Mouse (Mus musculus) spleen, embryonic (tissue): ENCODE results near the gene Zxdb.
"Not testable (repeated sequence)": the region's sequence is repeated elsewhere in the genome, so short reads cannot be mapped to it uniquely, and the experiment has no call there.

ENCODE experiments used
- CTCF ChIA-PET: fragments of 350-600 bp; sonication (Branson Sonifier 250); formaldehyde crosslinking; loops from one replicate; lab custom pipeline; 2022; lab: Charles Lee

Gene Zxdb

GRCm38 (mm10) chrX:94724192-94724971, at the start of gene Zxdb:
TSS of gene Zxdb (plus strand) at chrX:94724569.
- CTCF ChIA-PET = not testable (repeated sequence)

- CTCF ChIA-PET = no interaction called here
These were observed 49.4 kb upstream of the Zxdb start for GRCm38 (mm10) chrX:94674977-94675376.

- CTCF ChIA-PET = not testable (repeated sequence)
These were observed 42.8 kb upstream of the Zxdb start for GRCm38 (mm10) chrX:94681581-94681980.

- CTCF ChIA-PET = not testable (repeated sequence)
These were observed 34.8 kb upstream of the Zxdb start for GRCm38 (mm10) chrX:94689593-94689992.

GRCm38 (mm10) chrX:94706676-94707075, 17.7 kb upstream of the Zxdb start:
- CTCF ChIA-PET = not testable (repeated sequence)

- CTCF ChIA-PET = not testable (repeated sequence)
These were observed 14.6 kb upstream of the Zxdb start for GRCm38 (mm10) chrX:94709752-94710151.

GRCm38 (mm10) chrX:94724972-94725569, 702 bp downstream of the Zxdb start:
- CTCF ChIA-PET = not testable (repeated sequence)

- CTCF ChIA-PET = not testable (repeated sequence)
These were observed 1.3 kb downstream of the Zxdb start for GRCm38 (mm10) chrX:94725627-94726083.

- CTCF ChIA-PET = no interaction called here
These were observed 7.2 kb downstream of the Zxdb start for GRCm38 (mm10) chrX:94731596-94731995.

GRCm38 (mm10) chrX:94753733-94754132, 29.4 kb downstream of the Zxdb start:
- CTCF ChIA-PET = no interaction called here

- CTCF ChIA-PET = no interaction called here
These were observed 35.6 kb downstream of the Zxdb start for GRCm38 (mm10) chrX:94759959-94760358.

GRCm38 (mm10) chrX:94773876-94774275, 49.5 kb downstream of the Zxdb start:
- CTCF ChIA-PET = no interaction called here
